Mouse (Mus musculus) neural tube, embryonic 12.5 days (tissue): Measurements from ENCODE around the gene Gipc3. TPM values are rescaled to one million over a fixed set of nuclear protein-coding genes. Genes with fewer than 3 reads are reported as not detected.

Source experiments
- ATAC-seq: fragments of 200-750 bp; cut with Nextera tagmentation; 2 replicates; pipeline ENCODE4 v1.8.0; 2017; ENCODE audit warnings: low read depth, mild to moderate bottlenecking, moderate TSS enrichment, moderate library complexity; ENCODE audit not compliant: low FRiP score
- H3K27ac ChIP-seq: fragments of 300-500 bp; sonication (generic); 2 replicates; pipeline ENCODE4 v1.5.1; 2016
- H3K27me3 ChIP-seq: fragments of 300-500 bp; sonication (generic); replicated peaks from 2 replicates; pipeline ENCODE4 v1.6.1; 2016; ENCODE audit warnings: mild to moderate bottlenecking
- H3K36me3 ChIP-seq: fragments of 300-500 bp; sonication (generic); 2 replicates; pipeline ENCODE4 v1.6.1; 2016; ENCODE audit warnings: mild to moderate bottlenecking
- H3K4me1 ChIP-seq: fragments of 300-500 bp; sonication (generic); 2 replicates; pipeline ENCODE4 v1.6.1; 2016
- H3K4me2 ChIP-seq: fragments of 300-500 bp; sonication (generic); replicated peaks from 2 replicates; pipeline ENCODE4 v1.6.1; 2016; ENCODE audit warnings: mild to moderate bottlenecking
- H3K4me3 ChIP-seq: fragments of 300-500 bp; sonication (generic); 2 replicates; pipeline ENCODE4 v1.5.1; 2016
- H3K9ac ChIP-seq: fragments of 300-500 bp; sonication (generic); 2 replicates; pipeline ENCODE4 v1.6.1; 2016; ENCODE audit warnings: mild to moderate bottlenecking
- H3K9me3 ChIP-seq: fragments of 300-500 bp; sonication (generic); 2 replicates; pipeline ENCODE4 v1.6.1; 2016; ENCODE audit warnings: mild to moderate bottlenecking
- WGBS: fragments of 180-500 bp; shearing (Covaris S2); methylation state at CpG from one replicate; pipeline ENCODE4 v1.1.7; 2016; 5-methylcytosine and 5-hydroxymethylcytosine counted together
- polyA plus RNA-seq: library from polyadenylated mRNA; unstranded; fragments of >200 nt; fragmentation: Nextera tagmentation; extraction: Ambion mirVana; gene quantifications from 2 replicates; pipeline ENCODE4 v1.2.1, GENCODE M21; 2016

Gipc3 gene
- polyA plus RNA-seq, 1 experiment from 2014 or later = not detected

GRCm38 (mm10) chr10:81325176-81325575 is 17.9 kb downstream of the Gipc3 start:
- ATAC-seq = no peak
- Histone ChIP-seq H3K36me3 (peaks cover 57% of the 10 kb centered on the region), H3K4me3 (no peak overlapping the region), H3K4me2 (no peak overlapping the region), H3K27ac (no peak overlapping the region), H3K9me3 (no peaks in the 10 kb centered on the region), H3K4me1 (peaks cover 16% of the 10 kb centered on the region), H3K27me3 (no peaks in the 10 kb centered on the region), H3K9ac (no peak overlapping the region)
- WGBS = 94% methylated on average over 21 of the region's 21 CpGs

DNA sequence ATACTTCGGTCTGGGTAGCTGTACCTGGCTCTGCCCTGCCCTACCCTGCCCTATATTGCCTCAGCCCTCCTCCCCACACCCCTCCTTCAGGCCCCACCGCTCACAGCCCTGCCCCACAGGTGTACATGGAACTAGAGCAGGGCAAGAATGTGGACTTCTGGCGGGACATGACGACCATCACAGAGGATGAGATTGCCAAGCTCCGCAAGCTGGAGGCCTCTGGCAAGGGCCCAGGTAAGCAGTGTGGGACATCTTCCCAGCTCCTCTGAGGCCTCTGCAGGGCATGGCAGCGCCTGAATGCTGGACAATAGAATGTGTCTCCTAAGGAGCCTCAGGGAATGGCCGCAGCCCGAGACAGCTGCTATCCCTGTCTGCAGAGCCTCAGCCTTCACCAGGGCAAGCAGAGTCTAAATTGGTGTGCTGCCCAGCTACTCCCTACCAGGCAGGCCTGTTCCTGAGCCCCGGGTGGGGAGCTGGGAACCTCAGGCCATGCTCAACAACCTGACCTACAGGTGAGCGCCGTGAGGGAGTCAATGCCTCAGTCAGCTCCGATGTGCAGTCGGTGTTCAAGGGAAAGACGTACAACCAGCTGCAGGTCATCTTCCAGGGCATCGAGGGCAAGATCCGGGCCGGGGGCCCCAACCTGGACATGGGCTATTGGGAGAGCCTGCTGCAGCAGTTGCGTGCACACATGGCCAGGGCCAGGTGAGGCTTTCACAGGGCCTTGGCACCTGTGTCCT is 19.1 kb downstream of the Gipc3 start:
- Histone ChIP-seq H3K36me3 (peaks cover 57% of the 10 kb centered on the region), H3K4me1 (peaks cover 27% of the 10 kb centered on the region)
- WGBS = 96% methylated on average over 18 of the region's 18 CpGs

DNA sequence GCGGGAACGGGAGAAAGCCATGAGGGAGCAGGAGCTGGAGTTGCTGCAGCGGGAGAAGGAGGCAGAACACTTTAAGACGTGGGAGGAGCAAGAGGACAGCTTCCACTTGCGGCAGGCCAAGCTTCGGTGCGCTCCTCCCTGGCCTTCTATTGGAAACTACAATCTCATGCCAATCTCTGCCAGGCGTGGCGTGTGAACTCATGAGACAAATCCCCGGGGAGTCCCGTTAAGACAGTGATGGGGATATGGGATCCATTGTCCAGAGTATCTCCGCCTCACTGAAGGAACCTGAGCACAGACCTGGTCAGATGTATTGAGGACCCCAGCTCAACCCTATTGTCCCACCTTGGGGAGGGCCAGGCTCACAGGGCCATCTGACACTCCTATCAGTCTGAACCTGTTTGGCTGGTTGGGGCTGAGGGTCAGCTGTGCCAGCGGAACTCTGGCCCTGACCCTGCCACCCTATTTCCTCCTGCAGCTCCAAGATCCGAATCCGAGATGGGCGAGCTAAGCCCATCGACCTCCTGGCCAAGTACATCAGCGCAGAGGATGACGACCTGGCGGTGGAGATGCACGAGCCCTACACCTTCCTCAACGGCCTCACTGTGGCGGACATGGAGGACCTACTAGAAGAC is 19.8 kb downstream of the Gipc3 start:
- ATAC-seq = no peak
- Histone ChIP-seq H3K4me3 (no peak overlapping the region), H3K4me2 (no peak overlapping the region), H3K9me3 (no peaks in the 10 kb centered on the region), H3K4me1 (peaks cover 27% of the 10 kb centered on the region), H3K27me3 (no peaks in the 10 kb centered on the region), H3K27ac (no peak overlapping the region), H3K36me3 (peaks cover 62% of the 10 kb centered on the region), H3K9ac (no peak overlapping the region)
- 92% methylated on average over 23 of the region's 23 CpGs for WGBS

More for the DNA sequence above, 19.1 kb downstream of the Gipc3 start:
- no peak for ATAC-seq
- no peaks in the 10 kb centered on the region for H3K27me3 ChIP-seq
- 0 out of 2 replicates have a peak overlapping the region, but pooled peaks have one; percentile 1 for H3K4me3 ChIP-seq
- H3K4me2 ChIP-seq = no peak overlapping the region
- H3K9me3 ChIP-seq = no peaks in the 10 kb centered on the region
- H3K9ac ChIP-seq = no peak overlapping the region
- no peak overlapping the region for H3K27ac ChIP-seq

DNA sequence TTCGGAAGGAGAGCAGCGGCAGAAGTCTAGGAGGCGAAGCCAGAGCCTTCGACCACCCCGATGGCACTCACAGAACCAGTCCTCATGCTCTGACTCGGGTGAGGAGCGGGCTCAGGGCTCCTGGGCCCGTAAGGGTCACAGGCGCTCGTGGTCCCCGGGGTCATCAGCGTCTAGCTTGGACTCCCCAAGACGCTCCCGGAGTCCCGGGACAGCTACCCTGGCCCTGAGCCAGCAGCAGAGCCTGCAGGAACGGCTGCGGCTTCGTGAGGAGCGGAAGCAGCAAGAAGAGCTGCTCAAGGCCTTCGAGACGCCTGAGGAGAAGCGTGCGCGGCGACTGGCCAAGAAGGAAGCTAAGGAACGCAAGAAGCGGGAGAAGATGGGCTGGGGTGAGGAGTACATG is 20.6 kb downstream of the Gipc3 start:
- Histone ChIP-seq H3K9ac (no peak overlapping the region), H3K4me2 (peak overlapping the region; percentile 76), H3K4me1 (peaks cover 26% of the 10 kb centered on the region), H3K27ac (no peak overlapping the region), H3K9me3 (no peaks in the 10 kb centered on the region), H3K36me3 (peaks cover 66% of the 10 kb centered on the region), H3K27me3 (no peaks in the 10 kb centered on the region), H3K4me3 (peak overlapping the region; percentile 7; the same call in 1 of the 2 replicates)
- no peak for ATAC-seq
- 96% methylated on average over 27 of the region's 27 CpGs for WGBS

- peaks cover 60% of the 10 kb centered on the region for H3K36me3 ChIP-seq
- H3K4me1 ChIP-seq = peaks cover 34% of the 10 kb centered on the region
- WGBS = 3% methylated on average over 20 of the region's 20 CpGs
- peak overlapping the region; percentile 76 for H3K4me2 ChIP-seq
- H3K27me3 ChIP-seq = no peaks in the 10 kb centered on the region
- ATAC-seq = peak; percentile 1; the same call in 1 of the 2 replicates
- peak overlapping the region; percentile 92 for H3K4me3 ChIP-seq
- no peaks in the 10 kb centered on the region for H3K9me3 ChIP-seq
- peak overlapping the region; percentile 80 for H3K27ac ChIP-seq
- H3K9ac ChIP-seq = peak overlapping the region; percentile 83
These were observed 21.6 kb downstream of the Gipc3 start for GRCm38 (mm10) chr10:81321436-81321835.

GRCm38 (mm10) chr10:81320550-81321347 is 22.3 kb downstream of the Gipc3 start, which contains the start of gene Cactin:
Gene Cactin (plus strand): TSS chr10:81321103.
- H3K9me3 ChIP-seq = no peaks in the 10 kb centered on the region
- H3K27me3 ChIP-seq = no peaks in the 10 kb centered on the region
- H3K9ac ChIP-seq = peak within 1 kb of the TSS; percentile 83
- peaks cover 36% of the 10 kb centered on the region for H3K4me1 ChIP-seq
- peaks cover 60% of the 10 kb centered on the region for H3K36me3 ChIP-seq
- peak within 1 kb of the TSS; percentile 80 for H3K27ac ChIP-seq
- under 1% methylated on average over 68 of the region's 68 CpGs for WGBS
- H3K4me2 ChIP-seq = peak within 1 kb of the TSS; percentile 76
- peak within 1 kb of the TSS; percentile 92 for H3K4me3 ChIP-seq
- peak; percentile 92 for ATAC-seq

DNA sequence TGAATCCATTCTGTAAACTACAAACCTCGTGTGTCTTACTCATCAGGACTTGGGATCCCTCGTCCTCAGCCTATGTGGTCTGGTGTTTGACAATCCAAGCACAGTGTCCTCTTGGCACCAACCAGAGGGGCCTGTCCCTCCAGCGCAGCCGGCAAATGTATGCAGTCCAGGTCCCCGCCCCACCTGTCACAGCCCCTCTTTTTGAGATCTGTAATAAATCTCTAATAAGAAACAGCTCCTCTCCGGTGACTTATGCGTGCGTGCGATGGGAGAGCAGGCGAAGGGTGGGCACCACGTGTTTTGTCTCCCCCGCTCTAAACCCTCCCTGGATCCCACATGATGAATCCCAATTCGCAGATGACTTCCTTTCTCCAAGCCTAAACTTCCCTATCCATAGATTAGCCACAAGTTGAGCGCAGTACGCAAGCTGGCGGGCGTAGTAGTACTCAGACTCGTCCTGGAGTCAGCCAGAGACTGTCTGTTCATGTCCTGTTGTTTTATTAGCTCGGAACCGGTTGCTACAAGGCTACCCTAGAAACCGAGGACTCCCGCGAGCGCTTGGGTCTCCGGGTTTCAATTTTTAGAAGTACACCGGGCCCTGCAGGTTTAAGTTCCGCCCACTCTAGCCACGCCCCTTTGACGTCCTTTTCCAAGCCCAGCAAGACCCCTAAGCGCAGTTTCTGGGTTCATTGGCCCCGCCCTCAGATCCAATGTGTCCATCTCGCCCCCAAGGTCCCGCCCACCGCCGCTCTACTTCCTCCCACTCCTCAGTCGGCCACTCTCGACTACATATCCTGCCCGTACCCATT is 23.1 kb downstream of the Gipc3 start:
- H3K27ac ChIP-seq = peak overlapping the region; percentile 47; the same call in 1 of the 2 replicates
- peaks cover 36% of the 10 kb centered on the region for H3K4me1 ChIP-seq
- peak overlapping the region; percentile 76 for H3K4me2 ChIP-seq
- H3K9ac ChIP-seq = peak overlapping the region; percentile 83
- H3K27me3 ChIP-seq = no peaks in the 10 kb centered on the region
- peak overlapping the region; percentile 92 for H3K4me3 ChIP-seq
- H3K9me3 ChIP-seq = no peaks in the 10 kb centered on the region
- peak; percentile 2; the same call in 1 of the 2 replicates for ATAC-seq
- peaks cover 60% of the 10 kb centered on the region for H3K36me3 ChIP-seq
- 1% methylated on average over 38 of the region's 38 CpGs for WGBS

- peak overlapping the region; percentile 92; the same call in 1 of the 2 replicates for H3K4me3 ChIP-seq
- no peaks in the 10 kb centered on the region for H3K27me3 ChIP-seq
- peak overlapping the region; percentile 47; the same call in 1 of the 2 replicates for H3K27ac ChIP-seq
- ATAC-seq = no peak
- peak overlapping the region; percentile 76 for H3K4me2 ChIP-seq
- H3K9me3 ChIP-seq = no peaks in the 10 kb centered on the region
- H3K9ac ChIP-seq = peak overlapping the region; percentile 83
- H3K36me3 ChIP-seq = peaks cover 60% of the 10 kb centered on the region
- WGBS = 38% methylated on average over 8 of the region's 8 CpGs
- H3K4me1 ChIP-seq = peaks cover 36% of the 10 kb centered on the region
These were observed 23.8 kb downstream of the Gipc3 start for GRCm38 (mm10) chr10:81319330-81319699.

- ATAC-seq = no peak
- H3K4me2 ChIP-seq = peak overlapping the region; percentile 76
- WGBS = 93% methylated on average over 13 of the region's 13 CpGs
- H3K9me3 ChIP-seq = no peaks in the 10 kb centered on the region
- H3K4me1 ChIP-seq = peaks cover 36% of the 10 kb centered on the region
- no peaks in the 10 kb centered on the region for H3K27me3 ChIP-seq
- no peak overlapping the region for H3K9ac ChIP-seq
- H3K4me3 ChIP-seq = no peak overlapping the region
- H3K27ac ChIP-seq = no peak overlapping the region
- H3K36me3 ChIP-seq = peaks cover 60% of the 10 kb centered on the region
These were observed 24.3 kb downstream of the Gipc3 start for GRCm38 (mm10) chr10:81318589-81319329.

- Histone ChIP-seq H3K9me3 (no peaks in the 10 kb centered on the region), H3K4me3 (no peak overlapping the region), H3K27ac (no peak overlapping the region), H3K4me1 (peaks cover 32% of the 10 kb centered on the region), H3K4me2 (peak overlapping the region; percentile 41), H3K9ac (0 out of 2 replicates have a peak overlapping the region, but pooled peaks have one; percentile 33), H3K27me3 (no peaks in the 10 kb centered on the region), H3K36me3 (peaks cover 60% of the 10 kb centered on the region)
- WGBS = 16% methylated on average over 20 of the region's 20 CpGs
- ATAC-seq = no peak
These were observed 25.8 kb downstream of the Gipc3 start for GRCm38 (mm10) chr10:81317273-81317672.
